Mouse (Mus musculus): ENCODE measurements around the gene Fam163a. TPM values are rescaled to one million over a fixed set of nuclear protein-coding genes. Genes with fewer than 3 reads are reported as not detected.

The Fam163a gene
- polyA plus RNA-seq, 1 experiment from 2014 or later = 4.4 TPM

DNA sequence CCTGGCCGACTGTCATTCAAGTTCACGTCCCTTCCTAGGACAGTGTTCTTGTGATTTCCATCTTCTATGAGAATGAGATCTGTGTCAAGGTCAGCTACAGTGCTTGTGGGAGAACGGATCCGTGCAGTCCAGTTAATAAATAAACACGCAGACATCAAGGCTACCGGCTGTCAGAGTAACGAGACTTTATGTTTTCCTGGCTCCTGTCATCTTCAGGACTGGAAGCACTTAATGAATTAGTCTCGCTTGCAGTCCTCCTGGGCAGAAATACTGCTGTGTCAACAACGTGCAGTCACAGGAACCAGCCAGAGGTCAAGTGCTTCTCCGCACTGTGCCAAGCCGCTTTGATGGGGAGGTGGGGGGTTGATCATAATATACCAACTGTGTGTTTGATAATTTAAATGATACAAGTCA is 20.7 kb downstream of the Fam163a start:
- H3K4me3 ChIP-seq (ENCODE audit: low read length) = no peak overlapping the region
- 5% methylated on average over 11 of the region's 11 CpGs for WGBS
- no peaks in the 10 kb centered on the region for H3K36me3 ChIP-seq (ENCODE audit: control insufficient read depth, insufficient read depth, low read length)
- H3K9me3 ChIP-seq (ENCODE audit: control insufficient read depth, low read length) = 0 out of 2 replicates have a peak, but pooled peaks cover 2% of the 10 kb centered on the region
- peaks cover 21% of the 10 kb centered on the region for H3K4me1 ChIP-seq (ENCODE audit: control insufficient read depth, insufficient read depth, low read length)
- H3K4me2 ChIP-seq (ENCODE audit: low read depth, low read length) = no peak overlapping the region
- no peaks in the 10 kb centered on the region for H3K27me3 ChIP-seq (replicated peaks; ENCODE audit: control insufficient read depth, insufficient read depth, low read length)
- H3K27ac ChIP-seq (ENCODE audit: low read length) = no peak overlapping the region
- H3K9ac ChIP-seq (ENCODE audit: low read depth, low read length) = no peak overlapping the region
- ATAC-seq = no peak

DNA sequence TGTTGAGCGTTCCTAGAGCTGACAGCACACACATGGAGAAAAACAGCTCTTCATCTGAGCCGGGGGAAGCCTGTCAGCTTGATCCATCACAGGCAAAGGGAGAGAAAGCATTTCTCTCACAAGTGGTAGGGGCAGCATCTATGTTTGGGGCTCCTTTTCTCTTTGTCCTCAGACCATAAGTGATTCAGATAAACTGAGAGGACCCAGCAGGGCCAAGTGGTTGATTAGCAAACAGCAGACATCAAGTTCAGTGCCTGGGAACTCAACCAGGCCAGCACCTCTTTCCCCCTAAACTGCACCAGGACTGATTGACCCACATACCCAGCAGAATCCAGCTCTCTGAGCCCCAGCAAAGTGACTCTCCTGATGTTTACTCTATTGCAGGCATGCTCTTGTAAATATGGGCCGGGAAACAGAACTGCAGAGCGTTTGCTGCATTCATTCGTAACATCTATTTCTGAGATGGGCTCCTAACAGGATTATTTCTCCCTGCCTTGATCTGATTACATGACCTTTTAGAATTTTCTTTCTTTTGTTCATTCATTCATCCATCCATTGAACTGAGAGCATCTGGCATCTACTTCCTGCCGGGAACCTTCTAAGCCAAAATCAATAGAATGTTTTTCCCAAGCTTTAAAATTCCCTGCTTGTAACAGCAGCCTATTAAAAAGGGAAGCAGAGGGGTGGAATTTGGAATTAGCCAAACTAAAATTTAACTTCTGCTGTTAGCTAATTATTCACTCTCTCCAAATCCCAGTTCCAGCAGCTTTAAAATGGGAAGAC is 21.5 kb downstream of the Fam163a start:
- 38% methylated on average over 6 of the region's 6 CpGs for WGBS

DNA sequence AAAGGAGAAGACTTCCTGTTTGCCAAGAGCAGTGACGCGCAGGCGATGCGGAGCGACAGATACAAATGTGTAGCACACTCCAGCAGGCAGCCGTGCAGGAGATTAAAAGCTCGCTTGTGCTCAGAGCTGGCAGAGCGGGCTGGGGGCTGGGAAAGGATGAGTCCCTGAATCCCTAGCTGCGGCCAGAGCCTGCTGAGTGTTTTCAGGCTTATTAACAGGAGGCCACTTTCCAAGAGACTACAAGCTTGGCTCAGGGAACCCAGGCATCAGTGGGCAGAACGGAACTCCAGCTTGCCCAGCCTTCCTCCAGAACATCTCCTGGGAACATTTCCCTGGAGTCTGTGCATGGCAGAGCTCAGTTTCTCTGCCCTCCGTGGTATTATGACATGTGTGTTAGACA is 25.0 kb downstream of the Fam163a start:
- Histone ChIP-seq H3K36me3 (ENCODE audit: control insufficient read depth, insufficient read depth, low read length) (no peaks in the 10 kb centered on the region), H3K9me3 (ENCODE audit: control insufficient read depth, low read length) (no peaks in the 10 kb centered on the region), H3K4me3 (ENCODE audit: low read length) (no peak overlapping the region), H3K27me3 (replicated peaks; ENCODE audit: control insufficient read depth, insufficient read depth, low read length) (no peaks in the 10 kb centered on the region), H3K27ac (ENCODE audit: low read length) (no peak overlapping the region), H3K4me2 (ENCODE audit: low read depth, low read length) (no peak overlapping the region), H3K9ac (ENCODE audit: low read depth, low read length) (no peak overlapping the region), H3K4me1 (ENCODE audit: control insufficient read depth, insufficient read depth, low read length) (peaks cover 21% of the 10 kb centered on the region)
- WGBS = 24% methylated on average over 11 of the region's 11 CpGs
- peak; percentile 38; the same call in 1 of the 2 replicates for ATAC-seq

More for the DNA sequence above, 21.5 kb downstream of the Fam163a start:
- Histone ChIP-seq H3K9ac (ENCODE audit: low read depth, low read length) (no peak overlapping the region), H3K4me3 (ENCODE audit: low read length) (no peak overlapping the region), H3K27ac (ENCODE audit: low read length) (peak overlapping the region; percentile 14; the same call in 1 of the 2 replicates), H3K9me3 (ENCODE audit: control insufficient read depth, low read length) (0 out of 2 replicates have a peak, but pooled peaks cover 2% of the 10 kb centered on the region), H3K4me1 (ENCODE audit: control insufficient read depth, insufficient read depth, low read length) (peaks cover 21% of the 10 kb centered on the region), H3K4me2 (ENCODE audit: low read depth, low read length) (no peak overlapping the region), H3K27me3 (replicated peaks; ENCODE audit: control insufficient read depth, insufficient read depth, low read length) (no peaks in the 10 kb centered on the region), H3K36me3 (ENCODE audit: control insufficient read depth, insufficient read depth, low read length) (no peaks in the 10 kb centered on the region)
- ATAC-seq = no peak

DNA sequence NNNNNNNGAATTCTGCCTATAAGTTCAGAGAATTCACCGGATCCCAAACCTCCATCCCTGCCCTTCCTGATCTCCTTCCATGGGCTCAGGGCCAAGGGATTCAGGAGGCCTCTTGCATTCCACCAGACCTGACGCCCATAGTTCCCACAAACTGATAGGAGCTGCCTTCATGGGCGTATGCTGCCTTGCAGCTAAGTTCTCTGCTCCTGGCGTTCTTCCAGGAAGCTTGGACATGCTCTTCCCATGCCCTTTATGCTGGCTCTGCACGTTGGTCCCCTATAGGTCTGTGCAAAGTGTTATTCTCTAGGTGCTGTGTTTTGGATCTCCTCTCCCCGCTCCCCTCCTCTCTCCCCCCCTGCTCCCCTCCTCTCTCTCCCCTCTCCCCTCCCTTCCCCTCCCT is 36.1 kb downstream of the Fam163a start:
- Histone ChIP-seq H3K9ac (ENCODE audit: low read depth, low read length) (no peak overlapping the region), H3K4me2 (ENCODE audit: low read depth, low read length) (no peak overlapping the region), H3K27me3 (replicated peaks; ENCODE audit: control insufficient read depth, insufficient read depth, low read length) (no peaks in the 10 kb centered on the region), H3K27ac (ENCODE audit: low read length) (no peak overlapping the region), H3K4me3 (ENCODE audit: low read length) (no peak overlapping the region), H3K36me3 (ENCODE audit: control insufficient read depth, insufficient read depth, low read length) (no peaks in the 10 kb centered on the region), H3K4me1 (ENCODE audit: control insufficient read depth, insufficient read depth, low read length) (no peaks in the 10 kb centered on the region), H3K9me3 (ENCODE audit: control insufficient read depth, low read length) (0 out of 2 replicates have a peak, but pooled peaks cover 6% of the 10 kb centered on the region)
- 35% methylated on average over 6 of the region's 6 CpGs for WGBS
- no peak for ATAC-seq

DNA sequence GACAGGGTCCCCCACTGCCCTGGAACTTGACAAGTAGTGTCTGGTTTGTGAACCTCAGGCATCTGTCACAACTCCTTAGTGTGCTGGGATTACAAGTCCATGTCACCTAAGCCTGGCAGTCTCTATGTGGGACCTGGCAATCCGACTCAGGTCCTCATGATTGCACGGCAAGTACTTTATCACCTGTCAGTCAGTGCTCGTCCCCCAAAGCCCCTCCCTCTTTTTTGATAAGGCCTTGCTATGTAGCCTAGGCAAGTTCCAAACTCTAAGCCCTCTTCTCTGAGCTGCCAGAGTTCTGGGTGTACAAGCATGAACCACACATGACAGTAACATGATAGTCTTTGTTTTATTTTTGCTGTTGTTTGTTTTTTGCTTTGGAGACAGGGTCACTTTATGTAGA is 88.1 kb downstream of the Fam163a start:
- Histone ChIP-seq H3K27me3 (replicated peaks; ENCODE audit: control insufficient read depth, insufficient read depth, low read length) (no peaks in the 10 kb centered on the region), H3K9me3 (ENCODE audit: control insufficient read depth, low read length) (no peaks in the 10 kb centered on the region), H3K4me2 (ENCODE audit: low read depth, low read length) (no peak overlapping the region), H3K4me1 (ENCODE audit: control insufficient read depth, insufficient read depth, low read length) (no peaks in the 10 kb centered on the region), H3K4me3 (ENCODE audit: low read length) (no peak overlapping the region), H3K9ac (ENCODE audit: low read depth, low read length) (no peak overlapping the region), H3K27ac (ENCODE audit: low read length) (no peak overlapping the region), H3K36me3 (ENCODE audit: control insufficient read depth, insufficient read depth, low read length) (no peaks in the 10 kb centered on the region)
- WGBS = 39% methylated on average over 3 of the region's 3 CpGs
- ATAC-seq = no peak

DNA sequence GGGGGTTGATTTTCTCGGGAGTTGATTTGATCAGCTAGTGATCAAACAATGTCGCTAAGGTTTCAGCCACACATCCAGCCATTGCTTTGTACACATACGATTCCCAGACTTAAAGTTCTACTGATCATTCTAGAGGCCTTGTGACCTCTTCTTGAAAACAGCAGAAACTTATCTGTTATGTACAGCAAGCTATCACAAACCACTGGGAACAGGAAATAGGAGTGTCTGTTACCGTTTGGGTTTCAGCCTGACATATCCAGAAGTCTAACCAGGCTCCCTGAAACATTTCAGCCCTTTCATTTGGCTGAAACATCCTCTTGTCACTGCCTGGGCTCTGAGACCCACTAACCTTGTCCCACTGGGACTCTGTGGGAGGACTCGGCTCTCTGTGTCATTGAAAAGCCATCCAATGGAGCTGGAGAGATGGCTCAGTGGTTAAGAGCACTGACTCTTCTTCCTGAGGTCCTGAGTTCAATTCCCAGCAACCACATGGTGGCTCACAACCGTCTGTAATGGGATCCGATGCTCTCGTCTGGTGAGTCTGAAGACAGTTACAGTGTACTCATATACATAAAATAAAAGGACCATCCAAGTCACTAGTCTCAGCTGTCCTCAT is 90.8 kb downstream of the Fam163a start:
- no peak overlapping the region for H3K9ac ChIP-seq (ENCODE audit: low read depth, low read length)
- no peaks in the 10 kb centered on the region for H3K9me3 ChIP-seq (ENCODE audit: control insufficient read depth, low read length)
- no peaks in the 10 kb centered on the region for H3K27me3 ChIP-seq (replicated peaks; ENCODE audit: control insufficient read depth, insufficient read depth, low read length)
- H3K4me1 ChIP-seq (ENCODE audit: control insufficient read depth, insufficient read depth, low read length) = 0 out of 2 replicates have a peak, but pooled peaks cover 2% of the 10 kb centered on the region
- no peak for ATAC-seq
- no peak overlapping the region for H3K27ac ChIP-seq (ENCODE audit: low read length)
- no peak overlapping the region for H3K4me2 ChIP-seq (ENCODE audit: low read depth, low read length)
- no peak overlapping the region for H3K4me3 ChIP-seq (ENCODE audit: low read length)
- no peaks in the 10 kb centered on the region for H3K36me3 ChIP-seq (ENCODE audit: control insufficient read depth, insufficient read depth, low read length)
- 74% methylated on average over 8 of the region's 8 CpGs for WGBS

DNA sequence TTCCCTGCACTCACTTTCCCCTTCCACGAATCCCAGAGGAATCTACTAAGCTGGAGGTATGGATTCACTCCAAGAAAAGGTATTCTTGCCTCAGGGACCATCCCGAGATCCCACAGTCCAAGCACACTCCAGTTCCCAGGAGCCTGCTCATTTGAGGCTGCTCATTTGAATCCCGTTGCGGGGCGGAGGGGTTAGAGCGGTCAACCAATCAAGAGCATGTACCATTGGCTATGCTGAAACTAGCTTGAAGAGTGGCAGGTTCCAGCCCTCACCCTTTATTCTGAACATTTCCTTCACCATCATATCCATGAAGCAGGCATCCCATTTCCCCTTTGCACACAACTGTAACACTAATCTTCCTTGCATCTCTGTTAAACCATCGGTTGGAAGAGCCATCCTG is 92.7 kb downstream of the Fam163a start:
- no peak overlapping the region for H3K27ac ChIP-seq (ENCODE audit: low read length)
- H3K27me3 ChIP-seq (replicated peaks; ENCODE audit: control insufficient read depth, insufficient read depth, low read length) = no peaks in the 10 kb centered on the region
- no peak overlapping the region for H3K9ac ChIP-seq (ENCODE audit: low read depth, low read length)
- 0 out of 2 replicates have a peak, but pooled peaks cover 2% of the 10 kb centered on the region for H3K4me1 ChIP-seq (ENCODE audit: control insufficient read depth, insufficient read depth, low read length)
- no peak overlapping the region for H3K4me2 ChIP-seq (ENCODE audit: low read depth, low read length)
- 55% methylated on average over 7 of the region's 7 CpGs for WGBS
- H3K36me3 ChIP-seq (ENCODE audit: control insufficient read depth, insufficient read depth, low read length) = no peaks in the 10 kb centered on the region
- no peak overlapping the region for H3K4me3 ChIP-seq (ENCODE audit: low read length)
- no peaks in the 10 kb centered on the region for H3K9me3 ChIP-seq (ENCODE audit: control insufficient read depth, low read length)
- ATAC-seq = no peak

DNA sequence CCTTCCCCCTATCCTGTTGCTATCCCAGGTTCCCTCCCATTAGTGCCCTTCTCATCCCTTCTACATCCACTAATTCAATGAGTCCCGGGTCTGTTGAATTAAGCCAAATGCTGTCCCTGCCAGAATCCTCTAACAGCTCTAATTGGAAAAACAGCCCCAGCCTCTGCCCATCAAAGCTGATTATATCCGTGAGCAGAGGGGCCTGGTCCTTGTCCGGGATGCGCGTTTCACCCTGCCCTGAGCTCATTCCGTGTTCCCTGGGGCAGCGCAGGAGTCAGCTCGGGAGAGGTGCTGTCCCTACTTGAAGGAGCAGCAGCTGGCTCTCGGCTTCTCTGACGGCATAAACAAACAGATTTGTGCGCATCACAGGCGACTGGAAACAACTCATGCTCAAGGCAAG is 93.1 kb downstream of the Fam163a start:
- Histone ChIP-seq H3K9me3 (ENCODE audit: control insufficient read depth, low read length) (no peaks in the 10 kb centered on the region), H3K36me3 (ENCODE audit: control insufficient read depth, insufficient read depth, low read length) (no peaks in the 10 kb centered on the region), H3K4me2 (ENCODE audit: low read depth, low read length) (no peak overlapping the region), H3K4me3 (ENCODE audit: low read length) (no peak overlapping the region), H3K9ac (ENCODE audit: low read depth, low read length) (0 out of 2 replicates have a peak overlapping the region, but pooled peaks have one; percentile 23), H3K27ac (ENCODE audit: low read length) (no peak overlapping the region), H3K27me3 (replicated peaks; ENCODE audit: control insufficient read depth, insufficient read depth, low read length) (no peaks in the 10 kb centered on the region), H3K4me1 (ENCODE audit: control insufficient read depth, insufficient read depth, low read length) (0 out of 2 replicates have a peak, but pooled peaks cover 2% of the 10 kb centered on the region)
- 22% methylated on average over 12 of the region's 12 CpGs for WGBS
- ATAC-seq = peak; percentile 36; the same call in 1 of the 2 replicates

DNA sequence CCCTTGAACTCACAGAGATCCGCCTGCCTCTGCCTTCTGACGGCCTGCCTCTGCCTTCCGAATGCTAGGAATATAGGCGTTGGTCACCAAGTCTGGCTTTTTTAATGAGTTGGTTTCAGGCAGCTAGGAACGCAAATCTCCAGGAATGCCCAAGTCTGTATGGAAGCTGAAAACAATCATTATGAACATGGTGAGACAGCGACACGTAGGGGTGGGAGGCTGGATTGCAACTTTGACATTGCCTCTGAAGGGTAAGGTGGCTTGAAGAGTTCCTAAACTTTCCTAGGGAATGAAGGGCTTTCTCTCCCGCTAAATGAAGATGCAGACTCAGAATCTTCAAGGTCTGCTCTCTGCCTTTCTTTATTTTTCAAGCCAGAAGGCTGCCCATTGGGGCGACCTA is 93.7 kb downstream of the Fam163a start:
- Histone ChIP-seq H3K4me1 (ENCODE audit: control insufficient read depth, insufficient read depth, low read length) (0 out of 2 replicates have a peak, but pooled peaks cover 2% of the 10 kb centered on the region), H3K27me3 (replicated peaks; ENCODE audit: control insufficient read depth, insufficient read depth, low read length) (no peaks in the 10 kb centered on the region), H3K36me3 (ENCODE audit: control insufficient read depth, insufficient read depth, low read length) (no peaks in the 10 kb centered on the region), H3K9me3 (ENCODE audit: control insufficient read depth, low read length) (no peaks in the 10 kb centered on the region), H3K9ac (ENCODE audit: low read depth, low read length) (no peak overlapping the region), H3K4me2 (ENCODE audit: low read depth, low read length) (no peak overlapping the region), H3K27ac (ENCODE audit: low read length) (no peak overlapping the region), H3K4me3 (ENCODE audit: low read length) (no peak overlapping the region)
- 76% methylated on average over 9 of the region's 9 CpGs for WGBS
- ATAC-seq = no peak

Data from intestine, embryonic 16.5 days (tissue).